Mouse (Mus musculus) MEL (cell line): Measurements from ENCODE around the gene Morc4. TPM values are rescaled to one million over a fixed set of nuclear protein-coding genes. Genes with fewer than 3 reads are reported as not detected.

Experiments
- DNase-seq: peaks from one replicate; pipeline ENCODE4 v3.0.0; 2011; ENCODE audit warnings: low read depth, low spot score
- H3K27ac ChIP-seq: 2 replicates; pipeline ENCODE4 v1.5.1; 2012; ENCODE audit warnings: low read depth, mild to moderate bottlenecking, control low read depth, low read length, moderate library complexity; ENCODE audit not compliant: control insufficient read depth
- H3K27me3 ChIP-seq, 2 experiments: fragments of 150-350 bp in 1 of 2; sonication (generic) in 1 of 2; 2 replicates each; pipeline ENCODE4 v1.6.1; 2012; ENCODE audit warnings: low read length in 2 of 2, mild to moderate bottlenecking in 2 of 2, improper control_type of control experiment in 1 of 2, moderate library complexity in 1 of 2; ENCODE audit not compliant: insufficient read depth in 2 of 2, control insufficient read depth in 1 of 2
- H3K36me3 ChIP-seq, 2 experiments: 2 replicates each; pipeline ENCODE4 v1.6.1; 2012 to 2014; ENCODE audit warnings: low read length in 2 of 2, improper control_type of control experiment in 1 of 2, inconsistent platforms in 1 of 2, mild to moderate bottlenecking in 1 of 2; ENCODE audit not compliant: insufficient read depth in 2 of 2, control insufficient read depth in 1 of 2
- H3K4me1 ChIP-seq, 2 experiments: fragments of 150-350 bp in 1 of 2; sonication (generic) in 1 of 2; 2 replicates each; pipeline ENCODE4 v1.6.1; 2012; ENCODE audit warnings: low read length in 2 of 2, improper control_type of control experiment in 1 of 2, mild to moderate bottlenecking in 1 of 2; ENCODE audit not compliant: insufficient read depth in 2 of 2, control insufficient read depth in 1 of 2
- H3K4me3 ChIP-seq, 2 experiments: fragments of 150-350 bp in 1 of 2; sonication (generic) in 1 of 2; 2 replicates each; pipeline ENCODE4 v1.5.1; 2012; ENCODE audit warnings: low read depth in 2 of 2, low read length in 2 of 2, mild to moderate bottlenecking in 2 of 2, moderate library complexity in 2 of 2, control low read depth in 1 of 2, improper control_type of control experiment in 1 of 2; ENCODE audit not compliant: control insufficient read depth in 1 of 2, insufficient read depth in 1 of 2
- H3K79me2 ChIP-seq: 2 replicates; pipeline ENCODE4 v1.6.1; 2012; ENCODE audit warnings: mild to moderate bottlenecking, low read length, moderate library complexity; ENCODE audit not compliant: control insufficient read depth, poor library complexity, insufficient read depth
- H3K9ac ChIP-seq: 2 replicates; pipeline ENCODE4 v1.6.1; 2012; ENCODE audit warnings: low read depth, mild to moderate bottlenecking, control low read depth, low read length, moderate library complexity; ENCODE audit not compliant: control insufficient read depth, poor library complexity, severe bottlenecking
- H3K9me3 ChIP-seq: fragments of 150-350 bp; sonication (generic); replicated peaks from 2 replicates; pipeline ENCODE4 v1.6.1; 2012; ENCODE audit warnings: mild to moderate bottlenecking, low read length, improper control_type of control experiment, moderate library complexity; ENCODE audit not compliant: insufficient read depth
- BHLHE40 ChIP-seq: IDR thresholded peaks from 2 replicates; pipeline ENCODE4 v1.6.1; 2012; ENCODE audit warnings: low read depth, mild to moderate bottlenecking, inconsistent platforms, low read length, improper control_type of control experiment, borderline replicate concordance
- CTCF ChIP-seq, 3 experiments: IDR thresholded peaks in 2 of 3; conservative IDR thresholded peaks in 1 of 3; 2 replicates each; pipeline ENCODE4 v1.5.1; 2011 to 2012; ENCODE audit warnings: low read length in 3 of 3, low read depth in 2 of 3, mild to moderate bottlenecking in 2 of 3, improper control_type of control experiment in 1 of 3, inconsistent platforms in 1 of 3, mixed read lengths in 1 of 3, moderate library complexity in 1 of 3; ENCODE audit not compliant: control insufficient read depth in 1 of 3, insufficient read depth in 1 of 3, poor library complexity in 1 of 3, severe bottlenecking in 1 of 3
- E2F4 ChIP-seq: IDR thresholded peaks from 2 replicates; pipeline ENCODE4 v1.6.1; 2011; ENCODE audit warnings: low read depth, low read length, improper control_type of control experiment, borderline replicate concordance
- EP300 ChIP-seq, 2 experiments: IDR thresholded peaks; 2 replicates each; pipeline ENCODE4 v1.6.1; 2011; ENCODE audit warnings: improper control_type of control experiment in 2 of 2, low read length in 2 of 2, low read depth in 1 of 2, mild to moderate bottlenecking in 1 of 2
- ETS1 ChIP-seq: IDR thresholded peaks from 2 replicates; pipeline ENCODE4 v1.6.1; 2012; ENCODE audit warnings: low read depth, mild to moderate bottlenecking, inconsistent platforms, low read length, improper control_type of control experiment, moderate library complexity
- GATA1 ChIP-seq: IDR thresholded peaks from 2 replicates; pipeline ENCODE4 v1.6.1; 2011; ENCODE audit warnings: low read depth, low read length, improper control_type of control experiment
- HCFC1 ChIP-seq: IDR thresholded peaks from 2 replicates; pipeline ENCODE4 v1.6.1; 2012; ENCODE audit warnings: low read depth, mild to moderate bottlenecking, inconsistent platforms, low read length, improper control_type of control experiment, moderate library complexity
- MAFK ChIP-seq: IDR thresholded peaks from 2 replicates; pipeline ENCODE4 v1.6.1; 2011; ENCODE audit warnings: low read depth, mild to moderate bottlenecking, low read length, improper control_type of control experiment, borderline replicate concordance
- MAX ChIP-seq: IDR thresholded peaks from 2 replicates; pipeline ENCODE4 v1.6.1; 2011; ENCODE audit warnings: low read length, improper control_type of control experiment
- MEF2A ChIP-seq: IDR thresholded peaks from 2 replicates; pipeline ENCODE4 v1.6.1; 2014; ENCODE audit warnings: low read depth, mild to moderate bottlenecking, inconsistent platforms, low read length, improper control_type of control experiment; ENCODE audit not compliant: poor library complexity, insufficient replicate concordance, severe bottlenecking; ENCODE audit errors: extremely low read depth
- MYB ChIP-seq: IDR thresholded peaks from 2 replicates; pipeline ENCODE4 v1.6.1; 2011; ENCODE audit warnings: mild to moderate bottlenecking, low read depth, low read length, improper control_type of control experiment
- MYC ChIP-seq: IDR thresholded peaks from 2 replicates; pipeline ENCODE4 v1.6.1; 2011; ENCODE audit warnings: low read depth, mild to moderate bottlenecking, low read length, improper control_type of control experiment, moderate library complexity
- NRF1 ChIP-seq: IDR thresholded peaks from 2 replicates; pipeline ENCODE4 v1.6.1; 2014; ENCODE audit warnings: low read depth, mild to moderate bottlenecking, inconsistent platforms, low read length, improper control_type of control experiment, moderate library complexity; ENCODE audit not compliant: poor library complexity, insufficient read depth, severe bottlenecking
- POLR2AphosphoS5 ChIP-seq: IDR thresholded peaks from 2 replicates; pipeline ENCODE4 v1.6.1; 2012; ENCODE audit warnings: low read depth, borderline replicate concordance, mild to moderate bottlenecking, inconsistent platforms, low read length, moderate library complexity, mixed read lengths
- RAD21 ChIP-seq: IDR thresholded peaks from 2 replicates; pipeline ENCODE4 v1.6.1; 2011; ENCODE audit warnings: mild to moderate bottlenecking, low read depth, low read length, improper control_type of control experiment
- SIN3A ChIP-seq: IDR thresholded peaks from 2 replicates; pipeline ENCODE4 v1.6.1; 2012; ENCODE audit warnings: low read length, improper control_type of control experiment, inconsistent platforms
- SMC3 ChIP-seq: IDR thresholded peaks from 2 replicates; pipeline ENCODE4 v1.6.1; 2011; ENCODE audit warnings: low read depth, low read length, improper control_type of control experiment
- TAL1 ChIP-seq: IDR thresholded peaks from 2 replicates; pipeline ENCODE4 v1.6.1; 2012; ENCODE audit warnings: mild to moderate bottlenecking, inconsistent platforms, low read length, moderate library complexity, mixed read lengths
- TBP ChIP-seq: IDR thresholded peaks from 2 replicates; pipeline ENCODE4 v1.8.0; 2011; ENCODE audit warnings: low read depth, low read length, improper control_type of control experiment
- TCF12 ChIP-seq: IDR thresholded peaks from 2 replicates; pipeline ENCODE4 v1.6.1; 2014; ENCODE audit warnings: low read depth, mild to moderate bottlenecking, inconsistent platforms, low read length, improper control_type of control experiment, moderate library complexity
- USF1 ChIP-seq: IDR thresholded peaks from 2 replicates; pipeline ENCODE4 v1.6.1; 2014; ENCODE audit warnings: low read depth, mild to moderate bottlenecking, inconsistent platforms, low read length, improper control_type of control experiment, moderate library complexity
- ZC3H11A ChIP-seq: IDR thresholded peaks from 2 replicates; pipeline ENCODE4 v1.6.1; 2012; ENCODE audit warnings: low read depth, mild to moderate bottlenecking, inconsistent platforms, low read length, improper control_type of control experiment
- ZMIZ1 ChIP-seq: IDR thresholded peaks from 2 replicates; pipeline ENCODE4 v1.6.1; 2012; ENCODE audit warnings: low read depth, mild to moderate bottlenecking, inconsistent platforms, low read length, improper control_type of control experiment, moderate library complexity
- ZNF384 ChIP-seq: IDR thresholded peaks from 2 replicates; pipeline ENCODE4 v1.6.1; 2012; ENCODE audit warnings: low read depth, mild to moderate bottlenecking, inconsistent platforms, low read length, improper control_type of control experiment
- polyA plus RNA-seq, 2 experiments: library from polyadenylated mRNA; stranded (reverse) in 1 of 2; unstranded in 1 of 2; fragments of >175 nt in 1 of 2; fragments of >200 nt in 1 of 2; gene quantifications; 2 replicates each; pipeline versions ENCODE4 v1.2.1 to v1.2.4; 2012; ENCODE audit warnings: low replicate concordance in 2 of 2, low read depth in 1 of 2; ENCODE audit not compliant: insufficient read length in 2 of 2, insufficient read depth in 1 of 2, missing spikeins in 1 of 2
- total RNA-seq: library from RNA; depleted of rRNA; stranded (reverse); fragments of 300-350 nt; gene quantifications from 2 replicates; pipeline ENCODE4 v1.2.3, GENCODE M21; 2012

The Morc4 gene
- total and polyA plus RNA-seq, 3 experiments = 4.2 to 221 (median 20.4) TPM

DNA sequence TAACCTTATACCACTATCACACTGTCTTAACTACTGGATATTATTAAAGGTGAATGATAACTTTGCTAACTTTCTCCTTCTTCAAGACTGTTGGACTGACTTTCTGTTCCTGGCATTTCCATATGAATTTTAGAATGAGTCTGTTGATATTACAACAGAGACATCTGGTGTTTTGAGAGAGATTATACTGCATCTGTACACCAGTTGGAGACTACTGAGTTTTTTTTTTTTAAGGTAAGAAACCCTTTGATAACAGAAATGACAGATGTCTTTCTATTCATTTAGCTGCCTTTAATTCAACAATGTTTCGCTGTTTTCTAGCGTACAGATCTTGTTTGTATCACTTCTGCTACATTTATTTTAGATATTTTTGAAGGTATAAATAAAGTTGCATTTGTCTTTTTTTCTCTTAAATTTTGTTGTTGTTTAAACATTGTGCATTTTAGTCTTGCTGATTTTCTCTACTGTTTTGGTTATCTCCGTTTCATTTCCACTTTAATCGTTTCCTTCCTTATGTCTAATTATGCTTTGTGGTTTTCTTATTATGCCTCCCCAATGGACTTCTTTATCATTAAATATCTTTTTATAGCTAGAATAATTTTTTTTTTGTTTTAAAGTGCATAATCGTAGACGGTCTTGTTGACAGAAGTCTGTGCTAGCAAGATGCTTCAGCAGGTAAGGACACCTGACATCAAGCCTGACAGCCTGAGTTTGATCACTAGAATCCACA is 42.9 kb downstream of the Morc4 start:
- Histone ChIP-seq H3K27me3 (no peaks in the 10 kb centered on the region), H3K9ac (no peak overlapping the region; the same call in 1 of the 2 replicates), H3K9me3 (no peaks in the 10 kb centered on the region), H3K36me3 (peaks cover 0 to 25% of the 10 kb centered on the region in 2 experiments; a peak in 2 of 4 replicates), H3K79me2 (no peaks in the 10 kb centered on the region), H3K4me1 (peaks cover 14% of the 10 kb centered on the region in 2 experiments), H3K4me3 (peak overlapping the region in 1 of 2 experiments; percentile 24; a peak in 1 of 4 replicates)
- peak; percentile 50 for DNase-seq
- TF ChIP-seq USF1 (no peak), E2F4 (no peak), MAX (no peak), SMC3 (peak; percentile 46), NRF1 (no peak), ZNF384 (peak; percentile 90), CTCF (IDR thresholded peaks at IDR 0.05 in 2 of 3, conservative IDR thresholded peaks at IDR 0.05 in 1 of 3; ENCODE audit: control insufficient read depth in 1 of 3, insufficient read depth in 1 of 3, low read depth in 2 of 3, low read length in 3 of 3, poor library complexity in 1 of 3, severe bottlenecking in 1 of 3) (peak in 1 of 3 experiments; percentile 34; a peak in 2 of 6 replicates), POLR2AphosphoS5 (no peak), TBP (no peak), ZMIZ1 (no peak), TAL1 (no peak), SIN3A (0 out of 2 replicates have a peak, but pooled peaks have one; percentile 45), EP300 (IDR thresholded peaks at IDR 0.05; ENCODE audit: low read depth in 1 of 2, low read length in 2 of 2) (peak; percentile 72 to 75), GATA1 (peak; percentile 71), BHLHE40 (no peak), MAFK (no peak), RAD21 (peak; percentile 47), MYC (peak; percentile 49; the same call in 1 of the 2 replicates), HCFC1 (0 out of 2 replicates have a peak, but pooled peaks have one; percentile 23), ETS1 (peak; percentile 29; the same call in 1 of the 2 replicates), MEF2A (0 out of 2 replicates have a peak, but pooled peaks have one; percentile 59), ZC3H11A (peak; percentile 58), TCF12 (peak; percentile 39; the same call in 1 of the 2 replicates), MYB (0 out of 2 replicates have a peak, but pooled peaks have one; percentile 12)
- TF ChIP-seq, all 39 proteins: peak for 14
- H3K27ac ChIP-seq = peak overlapping the region; percentile 43; the same call in 1 of the 2 replicates
